Mouse (Mus musculus): ENCODE measurements at regions not wholly inside any gene's neighbourhood (a gene's known extent, or its start where the extent isn't known, plus 50 kb on each side); places are given as distances from the start of the nearest gene placed in this dataset.

DNA sequence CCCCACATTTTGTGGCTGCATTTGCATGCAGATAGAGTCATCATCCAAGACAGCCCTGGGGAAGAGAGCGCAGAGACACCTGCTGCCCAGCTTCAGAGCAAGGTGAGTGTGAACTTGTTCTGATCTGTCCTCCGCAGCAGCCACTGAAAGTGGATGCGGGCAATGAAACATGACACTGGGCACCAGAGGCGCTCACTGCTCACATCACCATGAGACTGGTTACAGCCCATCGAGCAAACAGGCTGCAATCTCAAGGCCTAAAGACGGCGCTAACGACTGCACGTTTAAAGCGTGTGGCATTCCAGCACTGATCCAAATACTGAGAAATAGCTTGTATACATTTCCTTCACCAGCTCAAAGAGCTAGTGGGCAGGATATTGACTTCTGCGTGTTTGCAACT is 65.8 kb downstream of the Barhl2 start:
- no peak for DNase-seq (ENCODE audit: inconsistent ontology term)

DNA sequence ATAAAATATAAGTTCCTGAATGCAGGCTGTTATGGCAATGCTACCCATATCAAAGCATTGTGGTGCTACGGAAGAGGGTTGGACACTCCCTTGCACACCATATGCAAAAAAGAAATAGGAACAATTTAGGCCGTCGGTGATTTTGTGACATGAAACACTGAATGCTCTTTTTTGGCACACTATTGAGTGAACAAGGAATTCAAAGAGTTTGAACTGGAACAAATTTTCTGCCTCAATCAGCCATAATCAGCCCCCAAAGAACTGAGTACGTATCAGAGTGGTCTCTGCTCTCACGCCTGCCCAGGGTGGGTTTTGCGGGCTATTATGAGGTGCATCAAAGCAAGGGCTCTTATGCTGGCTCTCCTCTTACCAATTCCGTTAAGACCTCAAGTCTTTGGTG is 71.3 kb downstream of the Barhl2 start:
- DNase-seq (ENCODE audit: inconsistent ontology term), result no peak

DNA sequence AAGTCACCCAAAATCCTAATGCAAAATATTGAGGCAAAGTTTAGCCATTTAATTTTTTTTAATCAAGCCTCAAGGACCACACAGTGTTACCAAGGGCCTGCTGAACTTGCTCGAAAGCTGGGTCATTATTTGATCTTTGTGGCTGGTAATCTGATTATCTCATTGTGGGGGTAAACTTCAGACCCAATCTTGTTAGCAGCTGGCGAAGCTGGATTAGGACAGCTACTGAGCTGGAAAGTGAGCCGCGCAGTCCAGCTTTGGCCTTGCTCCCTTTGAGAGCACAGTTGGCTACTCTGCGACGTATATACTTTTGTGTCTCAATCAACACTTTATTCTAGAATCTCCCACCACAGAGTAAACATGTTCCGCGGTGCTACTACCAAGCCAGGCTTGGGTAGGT is 72.1 kb downstream of the Barhl2 start:
- no peak for DNase-seq (ENCODE audit: inconsistent ontology term)

DNA sequence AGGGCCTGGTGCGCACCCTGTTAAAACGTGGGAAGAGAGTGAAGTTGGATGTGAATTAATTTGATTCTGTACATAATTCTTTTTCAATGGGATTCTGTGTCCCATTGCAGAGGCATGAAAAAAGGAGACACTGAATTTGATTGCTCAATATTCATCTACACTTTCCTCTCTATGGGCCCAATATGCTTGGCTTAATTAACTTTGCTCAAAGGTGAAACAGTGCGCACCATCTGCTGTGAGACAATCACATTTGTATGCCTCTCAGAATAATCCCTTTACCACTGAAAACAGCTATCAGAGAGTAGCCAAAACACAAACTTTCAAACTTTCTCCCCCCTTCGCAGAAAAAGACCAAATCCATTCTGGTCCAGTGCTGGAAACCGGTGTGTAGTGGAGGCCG is 72.7 kb downstream of the Barhl2 start:
- DNase-seq (ENCODE audit: inconsistent ontology term), result no peak

DNA sequence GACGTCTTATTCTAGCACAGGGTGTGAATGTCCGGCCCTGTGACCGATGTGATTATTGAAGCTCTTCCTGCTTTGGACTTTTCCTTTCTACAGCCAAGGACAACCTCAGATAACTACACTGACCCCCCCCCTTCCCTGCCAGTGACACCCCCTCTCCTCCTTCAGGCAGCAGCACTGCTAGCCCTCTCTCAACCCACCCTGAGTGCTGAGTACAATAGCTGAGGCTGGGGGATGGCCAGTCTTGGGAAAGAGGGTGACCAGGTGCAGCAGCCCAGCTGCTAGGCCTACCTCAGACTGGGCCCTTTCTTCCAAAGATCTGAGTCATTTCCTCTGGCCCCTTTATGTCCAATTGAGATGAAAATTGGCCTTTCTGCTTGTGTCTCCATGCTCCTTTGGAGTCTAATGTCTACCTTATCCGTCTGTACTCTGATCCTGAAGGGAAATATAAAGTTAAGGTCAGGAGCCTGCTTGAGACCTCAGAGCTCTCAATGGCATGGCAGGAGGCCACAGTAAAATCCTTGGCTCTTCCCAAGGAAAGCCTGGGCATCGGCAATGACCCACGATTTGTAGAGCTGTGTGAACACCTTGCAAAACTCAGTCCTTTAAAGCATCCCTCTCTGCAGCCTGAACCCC is 73.7 kb downstream of the Barhl2 start:
- no peak for DNase-seq (ENCODE audit: inconsistent ontology term)

DNA sequence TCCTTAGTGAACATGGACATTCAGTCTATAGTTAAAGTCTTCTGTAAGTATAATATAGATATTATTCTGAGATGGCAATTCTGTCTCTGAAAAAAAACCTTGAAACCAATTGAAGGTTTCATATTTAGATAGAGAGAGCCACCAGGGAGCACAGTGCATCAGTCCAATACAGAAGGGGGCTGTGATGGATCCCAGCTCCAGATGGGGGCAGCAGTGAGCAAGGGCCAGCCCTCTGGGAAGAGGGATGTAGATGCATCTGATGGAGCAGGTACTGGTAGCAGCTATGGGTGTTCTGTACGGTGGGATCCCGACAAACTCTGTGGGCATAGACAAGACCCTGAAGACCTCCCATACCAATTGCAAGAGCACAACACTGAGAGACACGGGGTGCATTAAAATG is 76.0 kb downstream of the Barhl2 start:
- no peak for DNase-seq (ENCODE audit: inconsistent ontology term)

DNA sequence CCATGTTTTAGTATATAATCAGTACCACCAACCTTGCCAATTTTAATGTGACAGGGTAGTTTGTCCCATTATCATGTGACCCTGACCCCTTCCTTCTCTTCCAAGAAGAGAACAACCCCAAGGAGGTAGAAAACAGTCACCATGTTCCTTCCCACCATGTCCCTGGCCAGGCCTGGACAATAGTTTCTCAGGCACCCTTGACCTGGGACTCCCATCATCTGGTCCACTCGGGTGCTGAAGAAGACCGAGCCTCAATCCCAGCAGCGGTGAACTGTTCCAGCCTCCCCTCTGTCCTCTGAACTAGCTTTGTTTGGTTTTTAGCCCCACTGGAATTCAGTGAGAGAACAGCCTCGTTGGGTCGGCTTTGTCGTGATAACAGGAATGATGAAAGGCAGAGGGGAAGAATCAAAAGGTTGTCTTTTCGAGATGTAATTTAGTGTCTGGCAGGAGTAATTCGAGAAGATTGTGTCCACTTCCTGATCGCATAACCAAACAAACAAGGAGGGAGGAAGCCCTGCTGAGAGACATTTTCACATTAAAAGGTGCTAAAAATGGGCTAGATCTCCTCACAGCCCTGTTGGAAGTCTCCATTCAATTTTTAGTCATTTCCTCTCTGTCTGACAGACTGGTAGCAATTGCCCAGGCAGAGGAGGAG is 77.2 kb downstream of the Barhl2 start:
- DNase-seq (ENCODE audit: inconsistent ontology term), result no peak

DNA sequence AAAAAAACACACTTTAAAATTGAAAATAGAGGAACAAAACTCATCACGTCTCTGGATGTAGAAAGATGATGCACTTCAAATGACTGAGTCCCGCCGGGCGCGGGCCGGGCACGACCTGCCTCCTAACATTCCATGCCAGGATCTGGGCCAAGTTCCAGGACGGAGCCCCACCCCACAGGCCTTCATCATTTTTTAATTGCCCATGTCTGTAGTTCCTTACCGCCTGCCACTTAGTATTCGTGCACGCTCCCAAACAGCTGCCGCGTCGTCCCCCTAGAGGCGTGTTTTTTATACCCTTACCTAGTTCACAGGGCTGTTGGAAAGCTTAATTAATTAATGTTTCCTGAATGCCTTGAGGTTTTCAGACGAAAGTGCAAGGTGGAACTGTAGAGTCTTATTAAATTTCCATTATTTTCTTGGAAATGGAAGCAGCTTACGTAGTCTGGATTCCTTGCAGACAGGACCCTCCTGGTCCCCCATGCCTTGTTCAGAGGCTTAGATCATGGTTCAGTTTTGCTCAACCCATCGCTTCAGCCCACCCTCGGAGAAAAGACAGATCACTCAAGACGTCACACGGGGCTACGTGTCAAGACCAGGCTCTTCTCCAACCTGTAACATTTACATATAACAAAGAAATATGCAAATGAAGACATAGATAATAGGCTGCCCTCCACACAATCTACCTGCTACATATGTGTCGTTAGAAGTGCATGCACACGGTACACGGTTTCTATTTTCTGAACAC is 81.0 kb downstream of the Barhl2 start:
- no peak for DNase-seq (ENCODE audit: inconsistent ontology term)

DNA sequence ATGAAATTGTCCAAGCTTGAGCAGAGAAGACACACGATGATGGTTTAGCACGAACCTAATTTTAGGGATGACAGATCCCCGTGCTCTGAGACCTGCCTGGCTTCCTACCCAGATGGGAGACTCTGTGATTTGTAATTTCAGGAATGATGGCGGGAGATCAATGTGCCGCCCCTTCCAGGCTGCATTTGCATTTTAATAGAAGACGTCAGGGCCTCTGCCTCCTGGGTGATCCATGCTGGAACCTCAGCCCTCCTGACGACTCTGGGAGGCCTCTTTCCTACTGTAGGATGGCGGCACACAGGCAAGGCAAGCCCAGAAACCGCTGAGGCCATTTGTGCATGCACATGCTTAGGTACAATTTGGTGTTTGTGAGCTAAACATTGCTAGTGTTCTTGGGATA is 90.1 kb downstream of the Barhl2 start:
- DNase-seq (ENCODE audit: inconsistent ontology term), result no peak

DNA sequence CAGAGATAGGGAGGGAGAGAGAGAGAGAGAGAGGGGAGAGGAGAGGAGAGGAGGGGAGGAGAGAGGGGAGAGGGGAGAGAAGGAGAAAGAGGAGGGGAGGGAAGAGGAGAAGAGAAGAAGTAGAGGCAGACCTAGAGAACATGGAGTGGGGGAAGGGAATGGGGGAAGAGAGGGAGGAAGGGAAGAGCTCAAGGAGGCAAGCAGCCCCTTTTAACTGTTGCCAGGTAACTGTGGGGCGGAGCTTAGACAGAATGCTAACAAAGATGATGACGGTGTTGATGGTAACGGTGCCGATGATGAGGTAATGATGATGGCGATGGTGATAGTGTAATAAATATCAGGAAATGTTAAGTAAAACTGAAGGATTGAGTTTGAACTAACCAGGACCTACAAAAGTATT is 90.7 kb downstream of the Barhl2 start:
- DNase-seq (ENCODE audit: inconsistent ontology term), result no peak

DNA sequence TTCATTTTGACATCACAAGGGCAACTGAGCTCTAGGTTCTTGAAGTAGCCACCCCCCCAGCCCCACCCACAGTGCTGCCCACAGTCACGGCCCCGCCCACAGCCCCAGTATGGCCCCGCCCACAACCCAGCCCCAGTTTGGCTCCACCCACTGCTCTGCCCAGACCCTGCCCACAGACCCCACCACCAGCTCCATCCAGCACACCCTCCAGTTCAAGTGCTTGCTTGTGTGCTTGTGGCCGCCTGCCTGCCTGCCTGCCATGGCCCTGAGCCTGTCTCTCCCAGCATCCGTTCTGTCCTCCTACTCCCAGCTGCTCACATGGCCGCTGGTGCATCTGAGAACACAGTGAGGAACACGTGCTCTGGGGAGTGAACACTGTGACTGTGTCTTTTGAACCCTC is 92.0 kb downstream of the Barhl2 start:
- no peak for DNase-seq (ENCODE audit: inconsistent ontology term)

DNA sequence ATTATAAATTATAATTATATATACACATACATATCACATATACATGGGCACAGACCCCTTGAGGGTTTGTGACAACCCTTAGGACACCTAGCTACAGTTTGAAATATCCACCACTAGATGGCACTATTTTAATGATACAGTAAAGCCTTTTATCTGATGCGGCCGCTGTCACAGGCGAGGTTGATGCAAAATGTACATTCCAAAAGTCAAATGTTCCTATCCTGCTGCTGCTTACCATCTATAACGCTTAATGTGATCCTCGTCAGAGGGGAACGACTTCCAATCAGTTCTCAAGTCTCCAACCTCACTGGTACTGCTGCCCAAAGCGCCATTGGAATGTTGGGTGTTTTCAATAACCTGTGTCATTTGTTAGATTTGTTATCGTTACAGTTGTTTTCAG is 92.9 kb downstream of the Barhl2 start:
- no peak for DNase-seq (ENCODE audit: inconsistent ontology term)

DNA sequence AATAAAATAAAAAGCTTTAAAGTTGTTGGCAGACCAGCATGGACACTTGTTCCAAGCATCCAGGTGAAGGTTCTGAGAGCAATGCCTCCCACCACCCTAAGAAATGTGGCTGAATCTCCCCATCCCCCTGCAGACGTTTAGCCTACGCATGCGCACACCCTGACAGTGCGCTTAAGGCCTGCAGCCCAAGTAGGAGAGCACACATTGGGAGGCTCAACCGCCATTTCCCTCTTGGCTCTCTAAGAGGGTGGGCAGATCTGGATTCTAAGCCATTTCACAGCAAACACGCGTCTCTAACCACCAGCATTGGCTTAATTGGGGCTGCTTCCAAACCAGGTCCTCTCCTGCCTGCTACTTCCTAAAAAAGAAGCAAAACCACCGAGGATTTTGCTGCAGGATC is 106.6 kb downstream of the Barhl2 start:
- DNase-seq (ENCODE audit: inconsistent ontology term), result no peak

DNA sequence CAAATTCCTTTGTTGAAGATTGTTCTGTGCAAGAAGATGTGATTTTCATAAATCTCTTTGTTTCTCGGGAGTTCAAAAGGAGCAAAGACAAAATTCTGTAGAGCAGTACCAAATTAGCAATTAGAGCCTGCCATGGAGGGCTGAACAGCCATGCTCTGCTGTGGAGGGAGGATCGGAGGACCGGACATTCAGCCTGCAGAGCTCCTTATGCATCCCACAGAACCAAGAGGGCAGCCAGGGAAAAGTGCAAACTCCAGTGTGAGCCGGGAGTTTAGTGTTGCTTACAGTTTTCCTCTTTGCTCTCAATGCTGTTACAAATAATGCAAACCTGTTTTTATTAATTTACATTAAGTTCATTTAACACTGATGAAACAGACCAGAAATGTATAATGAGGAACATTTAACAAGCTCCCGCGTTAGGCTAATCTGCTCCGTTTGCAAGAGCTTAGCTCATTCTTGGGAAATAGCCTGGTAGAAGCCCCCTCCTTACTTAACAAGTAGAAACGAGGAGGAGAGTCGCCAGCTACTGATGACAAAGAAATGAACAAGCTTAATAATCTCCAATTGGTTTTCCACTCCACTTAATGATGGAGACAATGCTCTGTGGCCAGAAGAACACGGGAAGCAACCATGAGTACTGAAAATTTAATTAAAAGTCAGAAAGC is 108.0 kb downstream of the Barhl2 start:
- DNase-seq (ENCODE audit: inconsistent ontology term), result no peak

DNA sequence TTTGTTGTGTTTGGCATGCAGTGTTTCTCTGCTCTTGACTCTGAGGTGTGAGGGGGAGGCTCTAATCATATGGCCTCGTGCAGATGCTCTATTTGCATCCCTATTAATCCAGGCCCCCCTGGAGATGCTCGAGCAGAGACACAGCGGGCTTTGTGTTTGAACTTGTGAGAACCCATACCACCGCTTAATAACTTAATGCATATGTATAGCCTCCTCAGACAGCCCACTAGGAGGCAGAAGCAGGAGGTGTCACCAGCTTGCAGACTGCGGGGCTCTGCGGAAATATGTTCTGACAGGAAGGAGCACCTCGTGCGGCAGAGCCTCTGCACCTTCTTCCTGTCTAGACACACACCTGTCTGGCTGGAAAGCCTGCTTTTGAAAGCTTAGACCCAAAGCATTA is 113.7 kb downstream of the Barhl2 start:
- no peak for DNase-seq (ENCODE audit: inconsistent ontology term)

DNA sequence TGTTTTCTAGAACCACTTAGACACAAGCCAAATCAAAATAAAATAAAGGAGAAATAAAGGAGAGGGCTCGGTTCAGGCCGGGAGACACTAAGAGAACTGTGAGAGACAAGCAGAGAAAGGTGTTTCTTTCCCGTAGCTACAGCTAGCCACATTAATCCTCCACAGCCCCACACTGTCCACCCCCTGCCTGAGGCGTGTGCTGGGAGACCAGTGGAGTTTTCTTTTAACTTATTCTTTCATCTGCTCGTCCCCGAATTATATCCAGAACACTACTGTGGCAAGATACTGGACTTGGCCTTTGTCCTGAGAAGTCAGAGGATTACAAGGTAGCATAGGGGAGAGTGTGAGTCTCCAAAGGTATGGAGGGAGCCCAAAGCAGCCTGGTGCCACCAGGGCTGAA is 114.4 kb downstream of the Barhl2 start:
- DNase-seq (ENCODE audit: inconsistent ontology term), result no peak

DNA sequence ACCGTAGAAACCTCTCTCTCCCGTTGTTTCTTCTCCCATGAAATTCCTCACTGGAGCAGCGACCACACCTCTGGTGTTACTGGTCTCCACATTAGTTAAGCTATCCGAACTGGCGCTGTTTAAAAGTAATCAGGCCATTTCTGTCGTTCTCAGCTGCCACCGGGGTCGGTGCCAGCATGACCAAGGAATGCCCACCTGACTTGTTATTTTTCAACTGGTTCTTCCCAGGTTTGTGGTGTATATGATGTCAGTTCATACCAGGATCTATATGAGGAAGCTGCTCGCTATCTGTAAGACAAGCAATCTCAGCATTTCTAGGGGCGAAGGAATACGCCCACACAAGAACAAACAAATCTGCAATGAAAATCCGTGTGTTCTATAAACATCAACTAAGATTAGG is 116.6 kb downstream of the Barhl2 start:
- no peak for DNase-seq (ENCODE audit: inconsistent ontology term)

DNA sequence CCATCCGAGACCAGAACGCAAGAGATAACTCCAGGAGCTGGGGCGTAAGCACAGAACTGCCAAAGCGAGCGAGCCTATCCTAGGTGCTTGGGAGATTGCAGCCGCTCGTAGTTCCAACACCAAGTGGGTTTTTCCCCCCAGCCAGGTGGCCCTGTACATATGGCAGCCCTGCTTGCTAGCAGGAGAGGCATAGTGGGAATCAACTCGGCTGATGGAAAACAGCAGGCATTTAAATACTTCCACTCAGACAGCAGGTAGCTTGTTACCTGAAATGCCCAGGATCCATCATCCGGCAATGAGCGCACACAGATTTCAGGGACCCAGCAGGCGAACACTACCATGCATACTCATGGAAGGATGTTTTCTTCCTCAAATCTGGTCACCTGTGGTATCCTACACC is 122.3 kb downstream of the Barhl2 start:
- no peak for DNase-seq (ENCODE audit: inconsistent ontology term)

DNA sequence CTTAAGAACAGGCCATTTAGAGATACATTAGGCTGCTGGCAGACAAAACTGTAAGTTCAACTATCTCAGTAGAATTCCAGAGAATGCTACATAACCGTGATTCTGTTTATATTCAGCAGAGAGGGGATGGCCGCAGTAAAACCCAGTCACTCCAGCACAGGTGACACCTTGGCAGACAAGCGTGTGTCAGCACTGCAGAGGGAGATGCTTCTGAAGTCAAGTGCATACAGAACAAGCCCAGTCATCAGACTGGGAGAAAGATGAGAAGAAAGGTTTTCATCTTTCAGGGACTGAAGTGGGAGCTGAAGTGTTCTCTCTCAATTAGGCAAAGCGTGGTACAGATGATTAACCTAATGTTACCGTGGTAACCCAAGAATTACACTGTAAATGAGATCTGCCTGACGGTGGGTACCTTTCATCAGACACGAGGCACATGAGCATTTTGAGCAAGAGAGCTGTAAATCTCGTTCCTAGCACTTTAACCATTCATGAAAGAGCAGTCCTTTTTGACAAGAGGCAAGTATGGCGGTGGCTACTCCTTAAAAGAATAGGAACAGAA is 130.3 kb downstream of the Barhl2 start:
- no peak for DNase-seq (ENCODE audit: inconsistent ontology term)

DNA sequence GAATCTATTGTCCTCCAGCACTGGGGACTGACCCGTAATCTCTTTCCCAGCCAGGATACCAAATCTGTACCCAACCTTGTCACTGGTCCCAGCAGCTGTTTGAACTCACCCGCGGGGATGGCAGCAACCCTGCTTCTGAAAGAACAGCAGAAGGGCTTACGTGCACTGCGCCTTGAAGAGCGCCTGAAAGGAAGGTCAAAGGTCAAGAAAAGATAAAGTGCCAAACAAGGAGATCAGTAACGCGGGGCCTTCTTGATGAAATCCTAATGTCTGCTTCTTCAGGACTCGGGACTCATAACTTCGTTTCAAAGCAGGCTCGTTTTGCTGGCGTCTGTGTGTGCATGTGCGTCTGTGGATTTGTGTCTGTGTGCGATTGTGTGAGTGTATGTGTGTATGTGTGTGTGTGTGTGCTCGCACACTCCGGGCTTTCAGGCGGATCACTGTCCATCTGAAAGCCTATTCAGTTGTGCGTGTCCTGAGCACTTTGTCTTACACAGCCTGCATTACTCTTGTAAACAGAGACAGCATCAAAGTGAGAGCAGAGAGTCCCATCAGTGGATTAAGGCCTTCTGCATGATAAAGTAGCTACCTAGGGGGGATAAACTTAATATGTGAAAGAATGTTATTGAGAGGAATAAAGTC is 135.3 kb downstream of the Barhl2 start:
- DNase-seq (ENCODE audit: inconsistent ontology term), result no peak

DNA sequence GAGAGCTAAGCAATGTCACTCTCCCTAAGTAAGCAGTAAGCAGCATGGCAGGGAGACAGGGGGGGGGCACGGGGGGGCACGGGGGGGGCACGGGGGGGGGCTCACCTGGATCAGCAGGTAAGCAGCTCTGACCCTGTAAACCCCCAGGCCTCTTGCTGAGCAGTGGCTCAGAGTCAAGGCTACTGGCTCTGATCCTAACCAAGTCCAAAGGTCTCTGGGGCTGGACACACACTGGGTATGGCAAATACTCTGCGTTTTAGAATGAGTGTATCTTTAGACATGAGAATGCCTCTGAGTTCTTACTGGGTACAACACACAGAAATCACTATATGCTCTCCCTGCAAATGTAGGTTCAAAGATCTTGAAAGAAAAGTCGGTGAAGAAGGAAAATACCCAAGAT is 136.5 kb downstream of the Barhl2 start:
- no peak for DNase-seq (ENCODE audit: inconsistent ontology term)

DNA sequence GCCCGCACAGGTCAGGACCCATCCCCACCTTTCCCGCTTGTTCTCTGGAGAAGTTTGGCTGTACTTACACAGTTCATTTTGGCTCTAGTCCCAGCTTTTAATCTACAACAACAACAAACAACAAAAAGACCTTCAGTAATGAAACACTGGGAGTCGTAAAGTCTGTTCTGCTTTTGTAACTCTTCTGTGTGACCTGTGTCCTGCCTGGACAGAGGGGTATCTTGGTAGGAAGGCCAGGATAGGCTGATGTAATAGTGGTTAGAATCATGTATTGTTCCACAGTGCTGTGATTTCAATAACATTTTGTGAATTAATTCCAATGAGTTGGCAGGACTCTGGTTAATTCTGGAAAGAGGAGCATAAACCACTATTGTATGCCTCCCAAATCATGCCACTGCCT is 136.9 kb downstream of the Barhl2 start:
- peak; percentile 47 for DNase-seq (ENCODE audit: inconsistent ontology term)

All from Muller cell, postnatal 12 days (primary cell).